Mouse (Mus musculus): ENCODE results near the gene Sbno1.
"Not testable (repeated sequence)": the region's sequence is repeated elsewhere in the genome, so short reads cannot be mapped to it uniquely, and the experiment has no call there.

The Sbno1 gene

GRCm38 (mm10) chr5:124425412-124426259, at the start of gene Sbno1:
Gene Sbno1 (minus strand): TSS chr5:124426001.
- peak; percentile 90 for DNase-seq

- DNase-seq, result no peak
Observed at GRCm38 (mm10) chr5:124470591-124471171, 44.9 kb upstream of the Sbno1 start.

- no peak for DNase-seq
Observed at GRCm38 (mm10) chr5:124469486-124469885, 43.7 kb upstream of the Sbno1 start.

- peak; percentile 46 for DNase-seq
Observed at GRCm38 (mm10) chr5:124468365-124468764, 42.6 kb upstream of the Sbno1 start.

GRCm38 (mm10) chr5:124467766-124468165, 42.0 kb upstream of the Sbno1 start:
- no peak for DNase-seq

GRCm38 (mm10) chr5:124464905-124465304, 39.1 kb upstream of the Sbno1 start:
- DNase-seq, result no peak

GRCm38 (mm10) chr5:124463462-124463861, 37.7 kb upstream of the Sbno1 start:
- DNase-seq, result no peak

- DNase-seq, result no peak
Observed at GRCm38 (mm10) chr5:124462297-124463025, 36.7 kb upstream of the Sbno1 start.

- not testable (repeated sequence) for DNase-seq
Observed at GRCm38 (mm10) chr5:124460922-124461321, 35.1 kb upstream of the Sbno1 start.

GRCm38 (mm10) chr5:124456762-124457161, 31.0 kb upstream of the Sbno1 start:
- peak; percentile 25 for DNase-seq

- DNase-seq, result no peak
Observed at GRCm38 (mm10) chr5:124454082-124454419, 28.2 kb upstream of the Sbno1 start.

- peak; percentile 61 for DNase-seq
Observed at GRCm38 (mm10) chr5:124453339-124454081, 27.7 kb upstream of the Sbno1 start.

GRCm38 (mm10) chr5:124452494-124453228, 26.9 kb upstream of the Sbno1 start:
- DNase-seq, result no peak

- no peak for DNase-seq
Observed at GRCm38 (mm10) chr5:124450641-124451340, 25.0 kb upstream of the Sbno1 start.

- no peak for DNase-seq
Observed at GRCm38 (mm10) chr5:124450051-124450450, 24.2 kb upstream of the Sbno1 start.

- DNase-seq, result no peak
Observed at GRCm38 (mm10) chr5:124449494-124449893, 23.7 kb upstream of the Sbno1 start.

GRCm38 (mm10) chr5:124446301-124446881, 20.6 kb upstream of the Sbno1 start:
- no peak for DNase-seq

GRCm38 (mm10) chr5:124445621-124446293, 20.0 kb upstream of the Sbno1 start:
- no peak for DNase-seq

GRCm38 (mm10) chr5:124444661-124445561, 19.1 kb upstream of the Sbno1 start:
- DNase-seq, result peak; percentile 83

GRCm38 (mm10) chr5:124444208-124444607, 18.4 kb upstream of the Sbno1 start:
- no peak for DNase-seq

Measured in right cerebral cortex, postnatal 25 days (tissue).